Mouse (Mus musculus) heart, embryonic 16.5 days (tissue): ENCODE results near the gene Nudt6. TPM values are rescaled to one million over a fixed set of nuclear protein-coding genes. Genes with fewer than 3 reads are reported as not detected.

Experiments
- ATAC-seq: fragments of 200-750 bp; cut with Nextera tagmentation; replicated peaks from 2 replicates; pipeline ENCODE4 v1.8.0; 2017; ENCODE audit warnings: moderate number of reproducible peaks; ENCODE audit not compliant: insufficient read depth, low FRiP score; ENCODE audit errors: extremely low read depth
- H3K27ac ChIP-seq: fragments of 300-500 bp; sonication (generic); 2 replicates; pipeline ENCODE4 v1.5.1; 2014; ENCODE audit warnings: mild to moderate bottlenecking, low read length, control low read depth, moderate library complexity
- H3K27me3 ChIP-seq: fragments of 300-500 bp; sonication (generic); 2 replicates; pipeline ENCODE4 v1.6.1; 2014; ENCODE audit warnings: low read length, mixed read lengths; ENCODE audit not compliant: control insufficient read depth, insufficient read depth
- H3K36me3 ChIP-seq: fragments of 300-500 bp; sonication (generic); 2 replicates; pipeline ENCODE4 v1.6.1; 2014; ENCODE audit not compliant: control insufficient read depth, insufficient read depth
- H3K4me1 ChIP-seq: fragments of 300-500 bp; sonication (generic); 2 replicates; pipeline ENCODE4 v1.6.1; 2014; ENCODE audit warnings: low read length, mixed read lengths; ENCODE audit not compliant: control insufficient read depth, insufficient read depth
- H3K4me2 ChIP-seq: fragments of 300-500 bp; sonication (generic); 2 replicates; pipeline ENCODE4 v1.6.1; 2014; ENCODE audit warnings: low read depth, mild to moderate bottlenecking, control low read depth, low read length
- H3K4me3 ChIP-seq: fragments of 300-500 bp; sonication (generic); 2 replicates; pipeline ENCODE4 v1.5.1; 2014; ENCODE audit warnings: mild to moderate bottlenecking, control low read depth, low read length
- H3K9ac ChIP-seq: fragments of 300-500 bp; sonication (generic); 2 replicates; pipeline ENCODE4 v1.6.1; 2014; ENCODE audit warnings: low read length, control low read depth
- H3K9me3 ChIP-seq: fragments of 300-500 bp; sonication (generic); replicated peaks from 2 replicates; pipeline ENCODE4 v1.6.1; 2016; ENCODE audit warnings: low read length; ENCODE audit not compliant: control insufficient read depth
- WGBS: fragments of 180-500 bp; shearing (Covaris S2); extraction: QIAGEN DNeasy Blood & Tissue Kit; methylation state at CpG from one replicate; pipeline ENCODE4 v1.1.7; 2014; 5-methylcytosine and 5-hydroxymethylcytosine counted together
- polyA plus RNA-seq: library from polyadenylated mRNA; unstranded; fragments of >200 nt; fragmentation: Nextera tagmentation; extraction: Ambion mirVana; gene quantifications from 2 replicates; pipeline ENCODE4 v1.2.1, GENCODE M21; 2015

Nudt6 gene
- polyA plus RNA-seq, 1 experiment from 2014 or later, result 14.7 TPM

DNA sequence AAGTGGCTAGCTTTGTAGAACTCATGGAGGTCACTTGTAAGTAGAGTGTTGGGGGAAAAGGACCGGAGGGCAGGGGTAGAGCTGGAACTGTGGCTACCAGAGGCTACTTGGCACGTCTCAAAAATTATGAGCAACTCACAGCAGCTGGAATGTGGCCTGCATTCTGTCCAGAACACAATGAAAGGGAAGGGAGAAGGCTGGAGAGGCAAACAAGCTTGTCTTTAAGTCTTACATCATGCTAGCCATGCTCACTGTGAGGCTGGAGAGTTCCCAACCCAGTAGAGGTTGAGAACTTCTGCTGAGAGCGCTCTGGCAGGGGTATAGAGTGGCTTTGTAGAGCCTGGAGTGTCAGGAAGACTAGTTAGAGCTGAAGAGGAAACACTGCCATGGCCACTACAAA lies 22.4 kb downstream of the Nudt6 start:
- H3K27ac ChIP-seq, result no peak overlapping the region
- no peak overlapping the region for H3K4me3 ChIP-seq
- no peak overlapping the region for H3K4me2 ChIP-seq
- 74% methylated on average over 3 of the region's 3 CpGs for WGBS
- no peaks in the 10 kb centered on the region for H3K27me3 ChIP-seq
- H3K9ac ChIP-seq, result no peak overlapping the region
- H3K9me3 ChIP-seq, result no peaks in the 10 kb centered on the region
- H3K4me1 ChIP-seq, result peaks cover 17% of the 10 kb centered on the region
- no peaks in the 10 kb centered on the region for H3K36me3 ChIP-seq
- ATAC-seq, result no peak

DNA sequence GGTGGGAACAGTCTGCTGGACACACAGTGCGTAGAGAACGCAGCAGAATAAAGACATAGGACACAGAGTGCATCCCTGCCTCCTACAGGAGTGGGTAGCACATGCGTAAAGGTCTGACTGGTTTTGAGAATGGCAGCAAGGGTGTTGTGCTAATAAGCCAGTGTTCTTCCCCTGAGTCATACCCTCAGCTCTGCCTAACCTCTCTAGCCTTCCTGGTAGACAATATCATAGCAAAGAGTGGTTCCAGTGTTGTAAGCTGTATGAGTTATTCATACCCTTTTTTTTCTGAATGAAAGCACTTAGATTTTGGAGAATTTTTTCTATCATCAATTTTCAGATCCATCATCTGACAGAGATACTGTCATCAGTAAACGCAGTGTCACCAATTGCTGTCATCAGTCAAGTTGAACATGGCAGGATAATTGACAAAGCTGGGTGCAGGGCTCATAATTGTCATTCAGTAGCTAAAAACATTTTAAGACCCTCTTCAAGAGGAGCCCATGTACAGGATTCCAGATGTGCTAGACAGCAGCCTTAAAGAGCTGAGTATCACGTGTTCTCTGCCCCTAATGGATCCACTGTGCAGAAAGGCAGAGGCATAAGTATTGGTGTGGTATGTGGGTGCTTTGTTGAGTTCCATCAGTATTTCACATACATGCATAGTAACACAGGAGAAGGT lies 22.9 kb downstream of the Nudt6 start:
- Histone ChIP-seq H3K27ac (no peak overlapping the region), H3K9ac (no peak overlapping the region), H3K4me2 (no peak overlapping the region), H3K4me3 (no peak overlapping the region), H3K36me3 (no peaks in the 10 kb centered on the region), H3K27me3 (no peaks in the 10 kb centered on the region), H3K9me3 (no peaks in the 10 kb centered on the region), H3K4me1 (peaks cover 17% of the 10 kb centered on the region)
- ATAC-seq, result no peak
- 87% methylated on average over 5 of the region's 5 CpGs for WGBS

DNA sequence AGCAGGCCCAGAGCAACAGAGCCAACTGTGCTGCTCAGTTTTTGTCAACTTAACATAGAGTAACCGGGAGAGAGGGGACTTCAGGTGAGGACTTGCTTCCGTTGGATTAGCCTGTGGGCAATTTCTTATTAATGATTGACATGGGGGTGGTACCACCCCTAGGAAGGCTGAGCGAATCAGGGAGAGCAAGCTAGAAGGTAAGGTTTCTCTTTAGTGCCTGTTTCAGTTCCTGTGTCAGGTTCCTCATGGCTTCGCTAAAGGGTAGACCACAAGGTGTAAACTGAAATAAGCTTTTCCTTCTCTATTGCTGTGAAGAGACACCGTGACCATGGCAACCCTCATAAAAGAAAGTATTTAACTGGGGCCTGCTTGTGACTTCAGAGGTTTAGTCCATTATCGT lies 32.7 kb downstream of the Nudt6 start:
- Histone ChIP-seq H3K9me3 (0 out of 2 replicates have a peak, but pooled peaks cover 4% of the 10 kb centered on the region), H3K4me1 (peaks cover 10% of the 10 kb centered on the region), H3K4me2 (no peak overlapping the region), H3K36me3 (no peaks in the 10 kb centered on the region), H3K27ac (no peak overlapping the region), H3K27me3 (no peaks in the 10 kb centered on the region), H3K4me3 (no peak overlapping the region), H3K9ac (no peak overlapping the region)
- WGBS, result 87% methylated on average over 6 of the region's 6 CpGs
- ATAC-seq, result no peak

DNA sequence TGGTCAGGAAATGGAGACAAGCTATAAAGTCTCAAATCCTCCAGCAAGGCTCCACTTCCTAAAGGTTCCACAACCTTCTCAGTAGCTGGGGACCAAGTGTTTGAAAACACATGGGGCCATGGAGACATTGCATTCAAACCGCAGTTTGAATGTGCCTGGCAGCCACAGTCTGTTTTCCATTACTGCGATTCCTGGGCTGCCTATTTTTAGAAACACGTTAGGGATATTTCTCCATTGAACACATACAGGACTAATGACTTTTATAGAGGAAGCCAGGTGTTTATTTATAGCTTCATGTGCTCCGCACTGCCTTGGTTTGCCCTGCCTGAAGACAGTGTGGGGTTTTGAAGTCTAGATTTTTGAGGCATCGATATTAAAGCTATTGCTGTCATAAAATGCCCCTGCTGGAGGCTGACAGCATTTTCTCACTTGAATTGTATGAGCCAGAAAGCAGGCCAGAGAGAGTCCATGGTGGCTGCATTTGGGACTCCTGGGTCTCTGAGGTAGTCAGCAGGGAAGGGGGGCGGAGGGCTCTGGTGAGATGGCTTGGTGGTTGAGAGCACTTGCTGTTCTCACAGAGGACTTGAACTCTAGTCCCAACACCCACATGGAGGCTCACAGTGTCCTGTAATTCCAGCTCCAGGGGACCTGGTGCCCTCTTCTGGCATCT lies 36.8 kb downstream of the Nudt6 start:
- WGBS, result 40% methylated on average over 6 of the region's 6 CpGs
- H3K27ac ChIP-seq, result peak overlapping the region; percentile 80
- ATAC-seq, result no peak

DNA sequence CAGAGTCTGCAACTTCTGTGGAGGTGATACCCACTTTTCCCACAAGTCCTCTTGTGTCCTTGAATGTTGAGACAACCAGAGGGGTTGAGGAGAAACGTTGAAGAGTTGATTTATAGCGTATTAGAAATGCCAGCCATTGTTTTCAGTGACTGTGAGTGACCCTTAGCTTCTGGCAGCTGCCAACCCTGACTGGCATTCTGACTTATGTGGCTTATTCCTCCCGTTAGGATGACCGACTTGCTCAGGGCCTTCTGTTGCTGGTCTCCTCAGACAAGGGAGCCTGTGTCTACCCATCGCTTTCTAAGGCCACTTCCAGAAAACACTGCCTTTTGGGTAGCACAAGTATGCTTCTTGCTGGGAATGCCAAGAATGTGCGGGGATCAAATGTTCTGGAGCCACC lies 38.6 kb downstream of the Nudt6 start:
- no peak for ATAC-seq
- Histone ChIP-seq H3K9ac (no peak overlapping the region), H3K36me3 (no peaks in the 10 kb centered on the region), H3K4me1 (peaks cover 24% of the 10 kb centered on the region), H3K4me3 (no peak overlapping the region), H3K4me2 (no peak overlapping the region), H3K27ac (no peak overlapping the region), H3K27me3 (no peaks in the 10 kb centered on the region), H3K9me3 (no peaks in the 10 kb centered on the region)
- 71% methylated on average over 6 of the region's 6 CpGs for WGBS

More for the DNA sequence above, 36.8 kb downstream of the Nudt6 start:
- H3K4me3 ChIP-seq, result no peak overlapping the region
- no peaks in the 10 kb centered on the region for H3K27me3 ChIP-seq
- no peaks in the 10 kb centered on the region for H3K36me3 ChIP-seq
- H3K4me1 ChIP-seq, result peaks cover 24% of the 10 kb centered on the region
- no peaks in the 10 kb centered on the region for H3K9me3 ChIP-seq
- no peak overlapping the region for H3K9ac ChIP-seq
- H3K4me2 ChIP-seq, result peak overlapping the region; percentile 5; the same call in 1 of the 2 replicates

DNA sequence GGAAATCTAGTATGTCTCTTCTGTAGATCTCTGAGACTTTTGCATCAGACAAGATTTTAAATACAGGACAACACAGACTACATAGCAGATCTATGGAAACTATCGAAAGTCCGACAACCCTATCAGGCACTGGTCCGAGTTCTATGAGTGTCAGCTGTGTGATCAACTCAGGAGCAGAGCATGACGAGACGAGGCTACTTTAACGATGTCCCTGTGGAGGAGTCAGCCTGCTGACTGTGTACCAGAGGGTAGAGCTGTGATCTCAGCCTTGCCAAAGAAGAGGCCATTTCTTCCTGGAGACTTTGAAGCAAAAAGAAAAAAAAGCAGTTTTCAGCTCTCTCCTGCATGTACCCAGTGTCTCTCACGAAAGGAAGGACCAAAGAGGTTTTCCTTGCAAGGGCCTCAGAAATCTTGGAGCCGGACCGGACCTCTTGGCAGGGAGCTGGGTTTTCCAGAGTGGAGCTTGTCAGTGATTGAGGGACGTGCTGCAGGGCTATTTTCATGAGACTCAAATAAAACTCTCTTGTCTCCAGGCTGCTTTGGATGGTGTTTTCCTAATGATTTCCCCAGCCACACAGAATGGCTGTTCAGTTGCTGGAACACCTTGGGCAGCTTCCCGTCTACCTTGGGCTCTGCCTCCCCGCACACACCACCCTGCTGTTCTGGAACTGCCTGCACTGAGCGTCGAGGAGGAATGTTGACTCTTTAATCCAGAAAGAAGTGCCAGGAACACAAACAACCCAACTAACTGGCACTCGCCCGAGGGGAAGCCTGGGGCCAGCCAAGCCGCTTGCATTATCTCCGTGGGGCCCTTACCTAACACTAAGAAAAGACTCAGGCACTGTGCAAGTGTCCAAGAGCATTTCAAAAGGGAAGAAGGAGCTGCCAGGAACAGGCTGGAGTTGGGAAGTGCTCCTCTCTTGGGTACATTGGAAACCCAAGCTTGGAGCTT lies 39.8 kb downstream of the Nudt6 start:
- H3K4me2 ChIP-seq, result 0 out of 2 replicates have a peak overlapping the region, but pooled peaks have one; percentile 1
- peak overlapping the region; percentile 1; the same call in 1 of the 2 replicates for H3K9ac ChIP-seq
- no peaks in the 10 kb centered on the region for H3K36me3 ChIP-seq
- no peak overlapping the region for H3K4me3 ChIP-seq
- peaks cover 24% of the 10 kb centered on the region for H3K4me1 ChIP-seq
- peak; percentile 65 for ATAC-seq
- WGBS, result 46% methylated on average over 18 of the region's 18 CpGs
- H3K27me3 ChIP-seq, result no peaks in the 10 kb centered on the region
- no peaks in the 10 kb centered on the region for H3K9me3 ChIP-seq
- H3K27ac ChIP-seq, result peak overlapping the region; percentile 69

DNA sequence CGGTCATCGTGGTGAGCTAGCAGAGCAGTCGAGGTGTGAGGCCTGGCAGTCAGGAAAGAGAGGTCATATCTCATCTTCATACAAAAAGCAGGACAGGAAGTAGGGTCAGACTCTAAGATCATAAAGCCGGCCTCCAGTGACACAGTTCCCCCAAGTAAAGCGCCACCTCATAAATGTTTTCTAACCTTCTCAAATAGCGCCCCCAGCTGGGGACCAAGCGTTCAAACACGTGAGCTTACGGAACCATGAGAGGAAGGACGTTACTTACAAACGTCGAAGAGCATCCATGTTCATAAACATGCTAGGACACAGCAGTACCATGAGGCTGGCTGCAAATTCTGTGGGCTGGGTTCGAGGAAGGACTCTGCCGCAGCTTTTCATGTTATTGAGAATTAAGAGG lies 40.8 kb downstream of the Nudt6 start:
- Histone ChIP-seq H3K9ac (no peak overlapping the region), H3K4me3 (no peak overlapping the region), H3K4me1 (peaks cover 24% of the 10 kb centered on the region), H3K27me3 (no peaks in the 10 kb centered on the region), H3K36me3 (no peaks in the 10 kb centered on the region), H3K4me2 (no peak overlapping the region), H3K9me3 (no peaks in the 10 kb centered on the region), H3K27ac (no peak overlapping the region)
- no peak for ATAC-seq
- WGBS, result 76% methylated on average over 14 of the region's 14 CpGs

DNA sequence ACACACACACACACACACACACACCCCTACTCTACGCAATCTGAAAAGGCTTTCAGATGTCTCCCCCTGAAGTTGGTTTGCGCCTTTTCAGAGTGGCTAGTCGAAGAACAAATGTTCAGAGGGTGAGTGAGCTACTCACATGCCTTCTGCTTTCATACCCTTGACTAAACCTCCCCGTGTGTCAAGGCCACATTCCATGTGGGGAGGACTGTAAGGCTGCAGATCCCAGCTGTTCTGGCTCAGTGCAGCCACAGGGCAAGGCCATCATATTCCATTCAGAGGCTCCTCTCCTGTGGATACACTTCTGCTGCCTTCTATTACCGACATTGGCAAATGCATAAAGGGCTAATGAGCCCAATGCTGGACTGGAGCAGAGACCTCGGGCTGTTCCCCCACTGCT lies 41.6 kb downstream of the Nudt6 start:
- no peak for ATAC-seq
- no peak overlapping the region for H3K4me3 ChIP-seq
- no peak overlapping the region for H3K4me2 ChIP-seq
- H3K27me3 ChIP-seq, result no peaks in the 10 kb centered on the region
- H3K36me3 ChIP-seq, result no peaks in the 10 kb centered on the region
- no peak overlapping the region for H3K9ac ChIP-seq
- 64% methylated on average over 6 of the region's 6 CpGs for WGBS
- H3K27ac ChIP-seq, result peak overlapping the region; percentile 10; the same call in 1 of the 2 replicates
- peaks cover 22% of the 10 kb centered on the region for H3K4me1 ChIP-seq
- H3K9me3 ChIP-seq, result no peaks in the 10 kb centered on the region
